ENCODE assay signal across 9 mouse cellular contexts in the genomic region with DNA sequence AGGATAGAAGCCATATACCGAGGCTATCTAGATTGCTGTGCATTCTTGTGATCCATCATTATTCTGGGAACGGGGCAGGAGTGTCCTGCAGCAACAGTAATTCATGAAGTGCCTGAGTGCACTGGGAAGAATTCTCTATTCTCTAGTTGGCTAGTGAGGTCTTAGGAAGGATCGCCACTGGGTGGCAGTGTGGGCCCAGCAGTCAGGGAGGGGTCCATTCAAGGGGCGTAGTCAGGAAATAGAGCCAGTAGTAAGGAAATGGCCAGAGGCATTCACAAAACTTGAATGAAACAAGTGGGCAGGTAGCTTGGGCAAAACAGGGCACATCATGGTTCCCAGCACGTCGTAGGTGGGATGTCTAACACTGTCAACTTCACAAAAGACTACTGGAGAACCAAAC. TPM values are rescaled to one million over a fixed set of nuclear protein-coding genes. Genes with fewer than 3 reads are reported as not detected.
DNase-seq lines count a peak whose midpoint lies in the region; ATAC-seq and TF ChIP-seq lines count a peak whose summit lies in the region.
"Had no signal": no experiment of that assay in that cellular context is flagged by ENCODE, and none has a peak within 500 bp of the region (broad histone marks: within the 10 kb centered on the region; RNA-seq: fewer than 3 reads in every experiment).

No protein-coding gene starts in this region.

- H3K27me3 ChIP-seq in neural tube, embryonic 15.5 days (replicated peaks), result peaks cover 31% of the 10 kb centered on the region
- no peaks in the 10 kb centered on the region for H3K27me3 ChIP-seq in lung, postnatal 0 days (replicated peaks; ENCODE audit: insufficient read depth, low read length)

- H3K36me3 ChIP-seq in neural tube, embryonic 15.5 days, result no peaks in the 10 kb centered on the region
- H3K36me3 ChIP-seq in lung, postnatal 0 days (ENCODE audit: insufficient read depth, low read length), result no peaks in the 10 kb centered on the region
- H3K36me3 ChIP-seq: neural tube, embryonic 13.5 days had no signal

- ATAC-seq in neural tube, embryonic 15.5 days (ENCODE audit: low FRiP score), result no peak
- no peak for ATAC-seq in lung, postnatal 0 days
- ATAC-seq in inflammation-experienced regulatory T-cells, adult 6 months, result no peak

- TF ChIP-seq EP300 in lung, postnatal 0 days (IDR thresholded peaks at IDR 0.05), result no peak; the same call in 1 of the 2 replicates

- no peak overlapping the region for H3K9ac ChIP-seq in neural tube, embryonic 15.5 days (replicated peaks)
- H3K9ac ChIP-seq in lung, postnatal 0 days (replicated peaks; ENCODE audit: low read depth), result no peak overlapping the region
- H3K9ac ChIP-seq: neural tube, embryonic 13.5 days had no signal

- no peak overlapping the region for H3K27ac ChIP-seq in neural tube, embryonic 15.5 days (replicated peaks)
- no peak overlapping the region for H3K27ac ChIP-seq in embryonic fibroblast, embryonic 13.5 days (ENCODE audit: insufficient read depth, low read length)
- 0 out of 2 replicates have a peak overlapping the region, but pooled peaks have one; percentile 27 for H3K27ac ChIP-seq in lung, postnatal 0 days (ENCODE audit: low read length)
- H3K27ac ChIP-seq: neural tube, embryonic 13.5 days had no signal

- H3K4me3 ChIP-seq in neural tube, embryonic 15.5 days (replicated peaks), result no peak overlapping the region
- no peak overlapping the region for H3K4me3 ChIP-seq in embryonic fibroblast, embryonic 13.5 days (ENCODE audit: insufficient read depth, low read length)
- H3K4me3 ChIP-seq in lung, postnatal 0 days (ENCODE audit: low read depth, low read length), result no peak overlapping the region
- H3K4me3 ChIP-seq: neural tube, embryonic 13.5 days had no signal

- TF ChIP-seq POLR2A in embryonic fibroblast, embryonic 13.5 days (IDR thresholded peaks at IDR 0.05; ENCODE audit: low read depth, low read length), result no peak

- peak; percentile 58 for DNase-seq in neural tube, embryonic 10.5 days (ENCODE audit: extremely low spot score, low spot score)
- DNase-seq in adrenal gland, postnatal 25 days, result peak; percentile 84
- DNase-seq in kidney, postnatal 36 days, result peak; percentile 84 to 96
- DNase-seq in lung, postnatal 0 days (ENCODE audit: low spot score), result peak; percentile 92
- peak; percentile 87 for DNase-seq in right cerebral cortex, postnatal 4 days

- H3K4me2 ChIP-seq in neural tube, embryonic 15.5 days, result no peak overlapping the region
- H3K4me2 ChIP-seq in lung, postnatal 0 days (replicated peaks; ENCODE audit: low read depth, low read length), result no peak overlapping the region
- H3K4me2 ChIP-seq: neural tube, embryonic 13.5 days had no signal

- H3K9me3 ChIP-seq in neural tube, embryonic 15.5 days (replicated peaks), result no peaks in the 10 kb centered on the region
- H3K9me3 ChIP-seq in lung, postnatal 0 days (ENCODE audit: low read length), result no peaks in the 10 kb centered on the region
- H3K9me3 ChIP-seq: neural tube, embryonic 13.5 days had no signal

- peaks cover 35% of the 10 kb centered on the region for H3K4me1 ChIP-seq in neural tube, embryonic 15.5 days
- peaks cover 2% of the 10 kb centered on the region; the same call in 1 of the 2 replicates for H3K4me1 ChIP-seq in embryonic fibroblast, embryonic 13.5 days (ENCODE audit: control insufficient read depth, insufficient read depth, low read length)
- peaks cover 15% of the 10 kb centered on the region; the same call in 1 of the 2 replicates for H3K4me1 ChIP-seq in lung, postnatal 0 days (ENCODE audit: insufficient read depth, low read depth, low read length)

- WGBS in neural tube, embryonic 15.5 days, result 4% methylated on average over 6 of the region's 6 CpGs
- 4% methylated on average over 6 of the region's 6 CpGs for WGBS in lung, postnatal 0 days

- TF ChIP-seq CTCF in embryonic fibroblast, embryonic 13.5 days (IDR thresholded peaks at IDR 0.05; ENCODE audit: borderline replicate concordance, insufficient read depth, low read length), result peak; percentile 82
- TF ChIP-seq CTCF in lung, postnatal 0 days (IDR thresholded peaks at IDR 0.05), result peak; percentile 98

RNA-seq across cellular contexts. Expression of a gene that starts 1.6 kb away (rescaled TPM):
- polyA plus RNA-seq in neural tube, embryonic 15.5 days (2015; fragmentation: Nextera tagmentation; extraction: Ambion mirVana), result 12.6 and 15.5 TPM in 2 replicates
- 8.1 and 14.9 TPM in 2 replicates for total RNA-seq in adrenal gland, postnatal 25 days (2021)
- 6.4 and 8.5 TPM in 2 replicates for polyA plus RNA-seq in embryonic fibroblast, embryonic 13.5 days (2011; ENCODE audit: insufficient read length, low read depth, missing spikeins)
- 49.2 and 52.3 TPM in 2 replicates for polyA plus RNA-seq in lung, postnatal 0 days (2015; fragmentation: Nextera tagmentation; extraction: Ambion mirVana)
- 100 to 1,000 TPM in 2 of 3 experiments, 10 to 100 TPM in 1; 85.4 to 124 (median 100) TPM for polyA plus RNA-seq in inflammation-experienced regulatory T-cells, adult 6 months (2017; shearing (Covaris generic))

RNA-seq across cellular contexts. Expression of a gene that starts 4.6 kb away (rescaled TPM):
- 2.2 and 9.4 TPM in 2 replicates for polyA plus RNA-seq in neural tube, embryonic 15.5 days (2015; fragmentation: Nextera tagmentation; extraction: Ambion mirVana)
- total RNA-seq in adrenal gland, postnatal 25 days (2021), result 56.8 and 57.8 TPM in 2 replicates
- 17.5 and 28.2 TPM in 2 replicates for polyA plus RNA-seq in embryonic fibroblast, embryonic 13.5 days (2011; ENCODE audit: insufficient read length, low read depth, missing spikeins)
- 22.9 and 24.6 TPM in 2 replicates for polyA plus RNA-seq in lung, postnatal 0 days (2015; fragmentation: Nextera tagmentation; extraction: Ambion mirVana)
- polyA plus RNA-seq in inflammation-experienced regulatory T-cells, adult 6 months (2017; shearing (Covaris generic)), result 10 to 100 TPM; 53.9 to 59.6 (median 59.2) TPM

RNA-seq across cellular contexts. Expression of a gene that starts 43.9 kb away (rescaled TPM):
- polyA plus RNA-seq in neural tube, embryonic 15.5 days (2015; fragmentation: Nextera tagmentation; extraction: Ambion mirVana), result 16.3 and 18.2 TPM in 2 replicates
- total RNA-seq in adrenal gland, postnatal 25 days (2021), result 21.9 and 23.0 TPM in 2 replicates
- polyA plus RNA-seq in embryonic fibroblast, embryonic 13.5 days (2011; ENCODE audit: insufficient read length, low read depth, missing spikeins), result 10.4 and 14.0 TPM in 2 replicates
- polyA plus RNA-seq in lung, postnatal 0 days (2015; fragmentation: Nextera tagmentation; extraction: Ambion mirVana), result 5.9 and 8.3 TPM in 2 replicates
- polyA plus RNA-seq in inflammation-experienced regulatory T-cells, adult 6 months (2017; shearing (Covaris generic)), result 10 to 100 TPM; 22.0 to 35.2 (median 29.8) TPM

RNA-seq across cellular contexts. Expression of a gene that starts 46.2 kb away (rescaled TPM):
- 7.8 and 9.1 TPM in 2 replicates for polyA plus RNA-seq in neural tube, embryonic 15.5 days (2015; fragmentation: Nextera tagmentation; extraction: Ambion mirVana)
- 1.4 and 1.5 TPM in 2 replicates for total RNA-seq in adrenal gland, postnatal 25 days (2021)
- not detected in 2 replicates for polyA plus RNA-seq in embryonic fibroblast, embryonic 13.5 days (2011; ENCODE audit: insufficient read length, low read depth, missing spikeins)
- polyA plus RNA-seq in lung, postnatal 0 days (2015; fragmentation: Nextera tagmentation; extraction: Ambion mirVana), result 0.23 and 0.36 TPM in 2 replicates
- polyA plus RNA-seq in inflammation-experienced regulatory T-cells, adult 6 months (2017; shearing (Covaris generic)), result 1 to 10 TPM in 2 of 3 experiments, under 1 TPM in 1; 0.99 to 3.2 (median 1.3) TPM
